Mouse (Mus musculus): ENCODE data around the gene Gm5416.
"Not testable (repeated sequence)": the region's sequence is repeated elsewhere in the genome, so short reads cannot be mapped to it uniquely, and the experiment has no call there.

Gm5416 gene

DNA sequence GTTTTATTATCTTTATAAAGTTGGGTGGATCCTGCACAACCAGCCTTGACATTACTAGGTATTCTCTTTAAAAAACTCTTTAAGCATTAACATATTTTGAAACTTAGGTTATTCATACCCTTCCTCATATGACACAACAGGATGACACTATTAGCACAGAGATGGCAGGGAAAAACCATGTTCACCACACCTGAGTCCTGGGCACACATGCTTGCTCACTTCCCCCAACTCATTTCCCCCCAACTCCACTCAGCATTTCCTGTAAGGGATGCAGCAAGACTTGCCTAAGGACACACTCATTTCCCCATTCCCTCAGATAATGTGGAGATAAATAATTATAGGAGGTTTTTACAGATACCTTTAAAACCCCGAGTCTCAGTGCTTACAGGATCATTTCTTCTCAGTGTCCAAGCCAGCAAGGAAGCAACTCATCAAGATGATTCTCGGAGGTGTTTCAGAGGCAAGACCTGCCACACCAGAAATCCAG lies at the start of gene Gm5416:
Gene Gm5416 (plus strand): TSS at position 437 of the 487 bp plus-strand sequence.
- no peak for TF ChIP-seq GATA4 (IDR thresholded peaks at IDR 0.05; ENCODE audit: insufficient replicate concordance, low read length)

DNA sequence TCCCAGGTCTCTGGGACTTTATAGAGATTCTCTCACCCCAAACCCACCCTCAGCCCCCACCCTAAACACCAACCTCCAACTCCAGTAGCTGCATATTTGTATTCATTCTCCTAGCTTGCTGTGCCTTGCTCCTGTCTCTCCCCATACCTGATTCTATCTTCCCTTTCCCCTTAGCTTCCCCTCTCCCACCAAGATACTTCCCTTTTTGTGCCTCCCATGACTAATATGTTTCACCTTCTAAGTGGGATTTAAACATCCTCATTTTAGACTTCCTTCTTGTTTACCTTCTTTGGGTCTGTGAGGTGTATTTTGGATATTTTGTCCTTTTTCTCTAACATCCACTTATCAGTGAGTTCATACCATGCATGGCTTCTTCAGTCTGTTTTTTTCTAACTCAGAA lies 34.1 kb upstream of the Gm5416 start:
- no peak for TF ChIP-seq GATA4 (IDR thresholded peaks at IDR 0.05; ENCODE audit: insufficient replicate concordance, low read length)

DNA sequence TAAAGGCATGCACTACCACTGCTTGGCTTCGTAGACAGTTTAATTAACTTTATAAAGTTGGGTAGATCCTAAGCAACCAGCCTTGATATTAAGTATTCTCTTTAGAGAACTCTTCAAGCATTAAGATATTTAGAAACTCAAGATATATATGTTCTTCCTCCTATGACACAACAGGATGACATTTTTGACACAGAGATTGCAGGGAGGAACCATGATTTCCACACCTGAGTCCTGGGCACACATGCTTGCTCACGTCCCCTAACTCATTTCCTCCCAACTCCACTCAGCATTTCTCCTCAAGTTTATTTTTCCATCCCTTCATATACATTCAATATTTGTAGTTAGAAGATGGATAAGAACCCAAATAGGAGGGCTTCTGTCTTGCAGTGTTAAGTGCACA lies 30.3 kb upstream of the Gm5416 start:
- TF ChIP-seq GATA4 (IDR thresholded peaks at IDR 0.05; ENCODE audit: insufficient replicate concordance, low read length) = no peak

DNA sequence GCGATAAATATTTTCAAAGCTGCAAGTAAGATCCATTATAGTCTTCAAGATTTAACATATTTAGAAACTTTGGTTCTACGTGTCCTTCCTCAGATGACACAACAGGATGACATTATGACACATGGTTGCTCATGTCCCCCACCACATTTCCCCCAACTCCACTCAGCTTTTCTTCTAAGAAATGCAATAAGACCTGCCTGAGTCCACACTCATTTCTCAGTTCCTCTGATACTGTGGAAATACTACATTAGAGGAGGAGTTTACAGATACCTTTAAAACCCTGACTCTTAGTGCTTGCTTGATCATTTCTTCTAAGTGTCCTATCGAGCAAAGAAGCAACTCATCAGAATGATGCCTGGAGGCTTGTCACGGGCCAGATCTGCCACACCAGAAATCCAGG lies 26.3 kb upstream of the Gm5416 start, which contains the start of gene Gm5483:
Gene Gm5483 (plus strand): TSS at position 301 of the 400 bp plus-strand sequence.
- not testable (repeated sequence) for TF ChIP-seq GATA4 (IDR thresholded peaks at IDR 0.05; ENCODE audit: insufficient replicate concordance, low read length)

DNA sequence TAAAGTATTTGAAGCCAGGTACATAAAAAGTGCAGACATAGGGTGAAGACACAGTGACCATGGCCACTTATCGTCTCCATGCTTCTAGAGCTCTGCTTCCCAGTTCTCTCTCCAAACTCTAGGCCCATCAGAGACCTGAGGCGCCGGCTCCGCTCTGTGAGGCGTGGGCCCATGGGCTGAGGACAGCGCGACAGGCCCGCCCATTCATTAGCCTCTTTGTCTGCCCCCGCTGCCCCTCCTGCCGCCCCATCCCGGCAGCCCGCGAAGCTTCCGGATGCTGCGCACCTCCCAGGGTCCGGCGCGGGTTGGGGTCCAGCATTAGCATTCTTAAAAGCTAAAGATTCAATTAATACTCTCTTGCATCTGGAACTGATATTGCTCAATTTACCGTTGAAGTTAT lies 11.0 kb upstream of the Gm5416 start:
- no peak for TF ChIP-seq GATA4 (IDR thresholded peaks at IDR 0.05; ENCODE audit: insufficient replicate concordance, low read length)

DNA sequence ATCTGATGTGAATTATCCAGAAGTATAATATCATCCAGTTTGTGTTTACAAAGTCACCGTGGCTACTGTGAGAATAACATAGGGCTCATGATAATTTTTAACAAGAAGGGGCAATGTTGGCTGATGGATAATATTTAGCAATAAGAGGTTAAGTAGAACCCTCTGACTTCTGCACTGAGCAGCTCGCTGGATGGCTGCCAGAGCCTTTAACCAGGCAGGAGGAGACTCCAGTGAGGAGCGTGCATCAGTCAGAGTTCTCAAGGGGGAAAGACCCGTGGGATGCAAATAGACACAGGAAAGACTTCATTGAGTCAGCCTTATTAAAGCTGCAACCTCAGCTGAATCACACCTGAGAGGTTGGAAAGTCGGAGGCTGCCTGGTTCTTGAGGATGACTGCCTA lies 6.4 kb upstream of the Gm5416 start:
- TF ChIP-seq GATA4 (IDR thresholded peaks at IDR 0.05; ENCODE audit: insufficient replicate concordance, low read length) = no peak

DNA sequence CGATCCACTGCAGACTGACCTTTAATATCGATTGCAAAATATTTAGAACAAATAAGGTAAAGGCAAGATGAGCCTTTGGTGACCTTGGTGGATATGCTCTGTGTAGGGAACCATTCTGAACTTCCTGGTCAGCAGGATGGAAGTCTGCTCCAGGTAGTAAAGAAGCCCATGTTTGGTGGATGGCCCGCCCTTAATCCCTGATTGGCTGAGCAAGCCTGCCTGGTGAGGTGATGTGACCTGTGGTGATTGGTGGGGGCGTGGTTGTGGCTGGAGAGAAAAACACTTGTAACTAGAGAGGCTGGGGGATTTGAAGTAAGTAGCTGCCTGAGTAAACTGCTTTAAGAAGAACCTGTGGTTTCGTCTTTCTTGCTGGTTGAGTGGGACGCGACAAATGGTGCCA lies 11.0 kb downstream of the Gm5416 start, which contains the start of gene 2010005H15Rik:
Gene 2010005H15Rik (plus strand): TSS at position 301 of the 400 bp plus-strand sequence.
- TF ChIP-seq GATA4 (IDR thresholded peaks at IDR 0.05; ENCODE audit: insufficient replicate concordance, low read length) = not testable (repeated sequence)
